Mouse (Mus musculus) heart, postnatal 25 days (tissue): ENCODE results near the gene Eif2ak1. TPM values are rescaled to one million over a fixed set of nuclear protein-coding genes. Genes with fewer than 3 reads are reported as not detected.

Experiments
- DNase-seq: peaks from one replicate; pipeline ENCODE4 v3.0.0; 2022; ENCODE audit warnings: low spot score
- intact Hi-C: fragments of 180-260 bp; cut with DNase I; formaldehyde crosslinking; loops from one replicate; pipeline ENCODE4 v1.15.1; 2025
- total RNA-seq, 2 experiments: library from RNA; stranded (reverse); gene quantifications; 2 replicates each; pipeline ENCODE4 v1.2.3; 2021

Eif2ak1 gene
- total RNA-seq, 2 experiments from 2014 or later = 18.2 TPM

- no peak for DNase-seq
- intact Hi-C loops = no loop called here
Observed at GRCm38 (mm10) chr5:143893396-143893795, 75.8 kb downstream of the Eif2ak1 start.

GRCm38 (mm10) chr5:143897635-143898330, 80.2 kb downstream of the Eif2ak1 start, which contains the start of gene Ankrd61:
Gene Ankrd61 (minus strand): TSS chr5:143897685.
- intact Hi-C loops = no loop called here

GRCm38 (mm10) chr5:143902111-143902510, 84.5 kb downstream of the Eif2ak1 start:
- intact Hi-C loops = no loop called here
- DNase-seq = peak; percentile 26

More at GRCm38 (mm10) chr5:143897635-143898330, 80.2 kb downstream of the Eif2ak1 start, which contains the start of gene Ankrd61:
- no peak for DNase-seq

- DNase-seq = no peak
- intact Hi-C loops = no loop called here
Observed at GRCm38 (mm10) chr5:143903813-143904212, 86.2 kb downstream of the Eif2ak1 start.

GRCm38 (mm10) chr5:143906429-143906828, 88.8 kb downstream of the Eif2ak1 start:
- no peak for DNase-seq
- intact Hi-C loops = no loop called here

- no peak for DNase-seq
- intact Hi-C loops = no loop called here
Observed at GRCm38 (mm10) chr5:143908926-143909325, 91.3 kb downstream of the Eif2ak1 start.

- intact Hi-C loops = loop anchor here (5.0 kb wide), 1 partner anchor 342 kb away; no protein-coding TSS in a partner anchor
- peak; percentile 96 for DNase-seq
Observed at GRCm38 (mm10) chr5:143909417-143910400, 92.1 kb downstream of the Eif2ak1 start, which contains the start of the genes Aimp2 and Pms2. Gene Aimp2 (minus strand): TSS chr5:143909847. Gene Pms2 (plus strand): TSS chr5:143909964.

- no peak for DNase-seq
- intact Hi-C loops = loop anchor here (2.0 kb wide), 1 partner anchor 183 kb away; the partner anchor contains the start of gene Usp42
Observed at GRCm38 (mm10) chr5:143916221-143916620, 98.6 kb downstream of the Eif2ak1 start.

- intact Hi-C loops = loop anchor here (2.0 kb wide), 1 partner anchor 185 kb away; the partner anchor contains the start of gene Usp42
- DNase-seq = no peak
Observed at GRCm38 (mm10) chr5:143917418-143917817, 99.8 kb downstream of the Eif2ak1 start.

GRCm38 (mm10) chr5:143918120-143918519, 100.5 kb downstream of the Eif2ak1 start:
- intact Hi-C loops = no loop called here
- no peak for DNase-seq

- intact Hi-C loops = no loop called here
- no peak for DNase-seq
Observed at GRCm38 (mm10) chr5:143924781-143925452, 107.3 kb downstream of the Eif2ak1 start.

GRCm38 (mm10) chr5:143927875-143928274, 110.3 kb downstream of the Eif2ak1 start, which contains the start of gene Gm42421:
Gene Gm42421 (plus strand): TSS chr5:143928175.
- DNase-seq = no peak
- intact Hi-C loops = no loop called here

- no peak for DNase-seq
- intact Hi-C loops = no loop called here
Observed at GRCm38 (mm10) chr5:143929291-143929690, 111.7 kb downstream of the Eif2ak1 start.

- intact Hi-C loops = no loop called here
- DNase-seq = no peak
Observed at GRCm38 (mm10) chr5:143930656-143931055, 113.1 kb downstream of the Eif2ak1 start.

- intact Hi-C loops = no loop called here
Observed at GRCm38 (mm10) chr5:143931863-143932580, 114.4 kb downstream of the Eif2ak1 start.

GRCm38 (mm10) chr5:143932831-143933230, 115.2 kb downstream of the Eif2ak1 start, which contains the start of gene Rsph10b:
Gene Rsph10b (plus strand): TSS chr5:143933035.
- intact Hi-C loops = no loop called here
- DNase-seq = no peak

More at GRCm38 (mm10) chr5:143931863-143932580, 114.4 kb downstream of the Eif2ak1 start:
- DNase-seq = no peak

- intact Hi-C loops = no loop called here
- DNase-seq = no peak
Observed at GRCm38 (mm10) chr5:143933414-143933813, 115.8 kb downstream of the Eif2ak1 start.

GRCm38 (mm10) chr5:143933875-143934274, 116.3 kb downstream of the Eif2ak1 start:
- intact Hi-C loops = no loop called here
- no peak for DNase-seq

GRCm38 (mm10) chr5:143936156-143936555, 118.6 kb downstream of the Eif2ak1 start:
- intact Hi-C loops = no loop called here
- DNase-seq = no peak
